Mouse (Mus musculus) bone marrow macrophage, adult 2 months (primary cell): ENCODE measurements around the gene Nudt8. TPM values are rescaled to one million over a fixed set of nuclear protein-coding genes. Genes with fewer than 3 reads are reported as not detected.
A peak's percentile ranks its signal among the peaks of the same experiment; 100 is the strongest.
"Not testable (repeated sequence)": the region's sequence is repeated elsewhere in the genome, so short reads cannot be mapped to it uniquely, and the experiment has no call there.

Experiments
- H3K27ac ChIP-seq: 2 replicates; pipeline ENCODE4 v1.5.1; 2012; ENCODE audit warnings: low read depth, low read length; ENCODE audit not compliant: insufficient read depth
- H3K4me1 ChIP-seq: 2 replicates; pipeline ENCODE4 v1.6.1; 2012; ENCODE audit warnings: low read length; ENCODE audit not compliant: control insufficient read depth, insufficient read depth
- H3K4me3 ChIP-seq: 2 replicates; pipeline ENCODE4 v1.5.1; 2012; ENCODE audit warnings: mild to moderate bottlenecking, low read length, moderate library complexity; ENCODE audit not compliant: insufficient read depth
- CTCF ChIP-seq: IDR thresholded peaks from 2 replicates; pipeline ENCODE4 v1.5.1; 2012; ENCODE audit warnings: low read depth, mild to moderate bottlenecking, low read length, moderate library complexity
- POLR2A ChIP-seq: IDR thresholded peaks from 2 replicates; pipeline ENCODE4 v1.6.1; 2012; ENCODE audit warnings: mild to moderate bottlenecking, low read depth, low read length, borderline replicate concordance
- polyA plus RNA-seq: library from polyadenylated mRNA; stranded (reverse); fragments of >200 nt; gene quantifications from 2 replicates; pipeline ENCODE4 v1.2.4, GENCODE M21; 2012; ENCODE audit not compliant: missing spikeins, insufficient read depth, insufficient read length

Gene Nudt8
- polyA plus RNA-seq, 1 experiment = 7.0 TPM

DNA sequence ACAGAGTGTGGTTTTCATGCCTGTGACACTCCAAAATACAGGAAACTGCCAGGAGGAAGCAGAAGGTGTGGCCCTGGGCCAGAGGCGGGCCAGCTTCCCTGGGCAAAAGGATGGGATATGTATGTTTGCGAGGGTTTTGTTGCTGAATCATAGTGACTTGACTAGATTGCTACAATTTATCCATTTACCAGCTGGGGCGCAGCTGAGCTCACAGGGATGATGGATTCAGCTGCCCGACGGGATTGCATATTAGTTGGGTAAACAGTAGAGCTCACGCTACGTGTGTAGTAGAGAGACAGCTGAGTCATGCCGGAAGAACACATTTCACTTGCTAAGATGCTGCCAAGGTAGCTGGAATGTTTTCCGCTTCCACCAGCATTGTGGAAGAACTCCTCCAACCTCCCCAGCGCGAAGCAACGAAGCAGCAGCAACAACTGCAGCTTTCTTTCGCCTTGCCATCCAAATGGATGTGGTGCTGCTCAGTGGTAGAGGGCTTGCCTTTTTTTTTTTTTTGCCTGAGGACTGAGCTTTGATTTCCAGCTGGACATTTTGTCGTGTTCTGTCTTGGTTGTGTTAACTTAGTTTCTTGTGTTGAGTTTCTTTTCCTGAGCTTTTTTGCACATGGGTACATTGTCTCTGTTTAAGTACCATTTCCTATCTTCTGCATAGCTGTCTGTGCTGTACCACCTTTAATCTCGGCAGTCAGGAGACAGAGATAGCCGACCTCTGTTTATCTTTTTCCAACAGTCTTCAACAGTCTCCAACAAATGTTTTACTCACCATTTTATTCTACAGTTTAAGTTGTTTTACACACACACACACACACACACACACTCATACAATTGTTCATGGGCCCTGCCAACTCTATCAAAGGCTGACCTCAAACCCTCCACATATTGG is 45.8 kb downstream of the Nudt8 start, which contains the start of gene Gstp2:
Gene Gstp2, minus strand, starts transcription at position 58 of the 900 bp plus-strand sequence.
- no peak within 1 kb of the TSS for H3K4me3 ChIP-seq
- no peak for TF ChIP-seq POLR2A
- TF ChIP-seq CTCF = no peak
- H3K27ac ChIP-seq = no peak within 1 kb of the TSS
- H3K4me1 ChIP-seq = 0 out of 2 replicates have a peak, but pooled peaks cover 4% of the 10 kb centered on the region

DNA sequence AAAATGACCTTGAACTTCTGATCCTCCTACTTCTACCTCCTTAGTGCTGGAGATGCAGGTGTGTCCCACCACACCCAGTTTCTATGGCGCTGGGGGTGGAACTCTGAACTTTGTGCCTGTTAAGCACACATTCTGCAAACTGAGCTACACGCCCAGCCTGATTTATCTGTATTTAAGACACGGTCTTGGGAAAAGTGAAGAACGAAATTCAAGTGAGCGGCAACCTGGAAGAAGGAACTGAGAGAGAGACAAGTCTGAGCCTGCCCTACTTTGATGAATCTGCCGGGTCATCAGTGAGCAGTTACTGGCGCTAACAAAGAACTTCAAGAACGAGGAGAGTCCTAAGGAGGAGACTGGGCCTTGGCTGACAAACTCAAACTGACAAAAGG is 46.5 kb downstream of the Nudt8 start:
- Histone ChIP-seq H3K27ac (no peak overlapping the region), H3K4me3 (no peak overlapping the region), H3K4me1 (0 out of 2 replicates have a peak, but pooled peaks cover 4% of the 10 kb centered on the region)
- no peak for TF ChIP-seq POLR2A
- no peak for TF ChIP-seq CTCF

DNA sequence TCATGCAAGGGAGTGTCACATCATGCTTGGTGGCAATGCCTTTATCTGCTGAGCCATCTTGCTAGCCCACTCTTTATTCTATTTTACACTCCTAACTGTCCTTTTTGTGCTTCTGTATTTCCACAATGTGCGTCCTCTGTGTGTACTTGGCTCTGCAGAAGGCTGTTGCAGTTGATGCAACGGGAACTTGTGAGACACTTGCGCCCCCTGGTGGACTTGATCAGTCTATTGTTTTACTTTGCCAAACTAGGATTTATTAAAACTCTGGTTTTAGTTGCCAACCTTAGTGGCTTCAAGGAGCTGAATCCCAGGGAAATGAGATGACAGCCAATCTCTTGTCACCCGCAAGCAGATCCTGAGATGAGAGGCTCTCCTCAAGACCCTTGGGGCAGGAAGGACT is 47.5 kb downstream of the Nudt8 start:
- no peak for TF ChIP-seq POLR2A
- peak; percentile 72 for TF ChIP-seq CTCF
- Histone ChIP-seq H3K4me1 (0 out of 2 replicates have a peak, but pooled peaks cover 4% of the 10 kb centered on the region), H3K4me3 (no peak overlapping the region), H3K27ac (no peak overlapping the region)

DNA sequence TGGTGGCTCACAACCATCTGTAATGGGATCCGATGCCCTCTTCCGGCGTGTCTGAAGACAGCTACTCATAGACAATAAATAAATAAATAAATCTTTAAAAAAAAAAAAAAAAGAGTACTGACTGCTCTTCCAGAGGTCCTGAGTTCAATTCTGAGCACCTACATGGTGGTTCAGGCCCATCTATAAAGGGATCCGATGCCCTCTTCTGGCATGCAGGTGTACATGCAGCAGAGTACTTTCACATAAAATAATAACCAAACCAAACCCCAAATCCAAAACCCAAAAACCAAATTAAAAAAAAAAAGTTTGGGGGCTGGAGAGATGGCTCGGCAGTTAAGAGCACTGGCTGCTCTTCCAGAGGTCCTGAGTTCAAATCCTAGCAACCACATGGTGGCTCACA is 48.7 kb downstream of the Nudt8 start:
- not testable (repeated sequence) for H3K4me1 ChIP-seq

DNA sequence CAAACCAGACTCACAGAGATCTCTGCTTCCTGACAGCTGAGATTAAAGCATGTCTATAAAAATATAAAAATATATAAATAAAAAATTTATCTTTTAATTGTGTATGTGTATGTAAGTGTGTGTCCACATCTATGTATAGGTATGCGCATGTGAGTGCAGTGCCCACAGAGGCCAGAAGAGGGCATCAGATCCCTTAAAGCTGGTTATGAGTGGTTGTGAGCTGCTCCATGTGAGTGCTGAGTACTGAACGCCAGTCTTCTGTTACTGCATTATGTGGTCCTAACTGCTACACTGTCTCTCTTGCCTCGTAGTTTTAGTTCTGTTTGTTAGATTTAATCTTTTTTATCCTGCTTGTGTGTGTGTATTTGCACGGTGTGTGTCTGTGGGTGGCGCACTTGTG is 50.6 kb downstream of the Nudt8 start:
- Histone ChIP-seq H3K4me1 (0 out of 2 replicates have a peak, but pooled peaks cover 2% of the 10 kb centered on the region), H3K4me3 (no peak overlapping the region), H3K27ac (no peak overlapping the region)
- TF ChIP-seq CTCF = no peak
- no peak for TF ChIP-seq POLR2A

More for the DNA sequence above, 48.7 kb downstream of the Nudt8 start:
- H3K27ac ChIP-seq, H3K4me3 ChIP-seq: not testable (repeated sequence)

Other genes with a start within 250 kb of the Nudt8 start
- gene Kmt5b, start 233.2 kb upstream of the Nudt8 start, polyA plus RNA-seq = 34.6 and 35.1 TPM in 2 replicates
- 22.0 and 22.5 TPM in 2 replicates for gene Chka, start 148.8 kb upstream of the Nudt8 start, polyA plus RNA-seq
- gene Tcirg1, start 93.4 kb upstream of the Nudt8 start, polyA plus RNA-seq = 488 and 518 TPM in 2 replicates
- gene Ndufs8, start 87.8 kb upstream of the Nudt8 start, polyA plus RNA-seq = 80.5 and 85.1 TPM in 2 replicates
- gene Aldh3b1, start 70.8 kb upstream of the Nudt8 start, polyA plus RNA-seq = 83.9 and 85.6 TPM in 2 replicates
- 1,272 and 1,428 TPM in 2 replicates for gene Unc93b1, start 65.4 kb upstream of the Nudt8 start, polyA plus RNA-seq
- not detected in 2 replicates for gene Aldh3b3, start 41.9 kb upstream of the Nudt8 start, polyA plus RNA-seq
- not detected in 2 replicates for gene Aldh3b2, start 28.3 kb upstream of the Nudt8 start, polyA plus RNA-seq
- gene Acy3, start 14.0 kb upstream of the Nudt8 start, polyA plus RNA-seq = 1.1 TPM in 1 of 2 replicates, not detected in the other
- gene Tbx10, start 7.8 kb upstream of the Nudt8 start, polyA plus RNA-seq = not detected in 2 replicates
- 0.80 and 1.3 TPM in 2 replicates for gene Gm49405, start within 50 bp of the Nudt8 start, polyA plus RNA-seq
- 1.4 and 3.4 TPM in 2 replicates for gene Doc2g, start 2.7 kb downstream of the Nudt8 start, polyA plus RNA-seq
- gene Ndufv1, start 12.2 kb downstream of the Nudt8 start, polyA plus RNA-seq = 62.3 TPM in 2 replicates
- 103 and 118 TPM in 2 replicates for gene Gstp1, start 37.4 kb downstream of the Nudt8 start, polyA plus RNA-seq
- 2.6 TPM in 1 of 2 replicates, not detected in the other for gene Gstp2, start 45.4 kb downstream of the Nudt8 start, polyA plus RNA-seq
- not detected in 2 replicates for gene Gstp3, start 59.0 kb downstream of the Nudt8 start, polyA plus RNA-seq
- not detected in 2 replicates for gene Cabp2, start 81.0 kb downstream of the Nudt8 start, polyA plus RNA-seq
- gene Cdk2ap2, start 96.6 kb downstream of the Nudt8 start, polyA plus RNA-seq = 98.0 and 98.3 TPM in 2 replicates
- gene Pitpnm1, start 99.4 kb downstream of the Nudt8 start, polyA plus RNA-seq = 72.3 and 86.7 TPM in 2 replicates
- gene Aip, start 125.3 kb downstream of the Nudt8 start, polyA plus RNA-seq = 75.1 and 75.6 TPM in 2 replicates
- gene Gpr152, start 139.2 kb downstream of the Nudt8 start, polyA plus RNA-seq = not detected in 2 replicates
- not detected in 2 replicates for gene Cabp4, start 143.5 kb downstream of the Nudt8 start, polyA plus RNA-seq
- gene Coro1b, start 148.0 kb downstream of the Nudt8 start, polyA plus RNA-seq = 276 and 314 TPM in 2 replicates
- 0.87 and 2.3 TPM in 2 replicates for gene Ptprcap, start 153.0 kb downstream of the Nudt8 start, polyA plus RNA-seq
- 32.3 and 39.5 TPM in 2 replicates for gene Rps6kb2, start 162.8 kb downstream of the Nudt8 start, polyA plus RNA-seq
- gene Carns1, start 174.9 kb downstream of the Nudt8 start, polyA plus RNA-seq = 0.68 and 1.1 TPM in 2 replicates
- 0.77 and 0.83 TPM in 2 replicates for gene Tbc1d10c, start 190.7 kb downstream of the Nudt8 start, polyA plus RNA-seq
- 299 and 331 TPM in 2 replicates for gene Ppp1ca, start 191.5 kb downstream of the Nudt8 start, polyA plus RNA-seq
- 25.1 and 27.2 TPM in 2 replicates for gene Rad9a, start 201.1 kb downstream of the Nudt8 start, polyA plus RNA-seq
- gene Clcf1, start 213.7 kb downstream of the Nudt8 start, polyA plus RNA-seq = 0.40 and 0.56 TPM in 2 replicates
- not detected in 2 replicates for gene AC109138.7, start 213.8 kb downstream of the Nudt8 start, polyA plus RNA-seq
- 77.5 and 93.5 TPM in 2 replicates for gene Pold4, start 231.3 kb downstream of the Nudt8 start, polyA plus RNA-seq